Mouse (Mus musculus) cerebellum, postnatal 36 days (tissue): Measurements from ENCODE around the gene Nat8f4.
A peak's percentile ranks its signal among the peaks of the same experiment; 100 is the strongest.
"Not testable (repeated sequence)": the region's sequence is repeated elsewhere in the genome, so short reads cannot be mapped to it uniquely, and the experiment has no call there.

Experiments used
- DNase-seq, 2 experiments: peaks; one replicate each; pipeline ENCODE4 v3.0.0; 2021 to 2022; ENCODE audit warnings: mixed read lengths in 2 of 2

Gene Nat8f4

GRCm38 (mm10) chr6:85898596-85899475 lies 5.8 kb downstream of the Nat8f4 start:
- not testable (repeated sequence) for DNase-seq

GRCm38 (mm10) chr6:85895061-85895648 lies 9.5 kb downstream of the Nat8f4 start:
- DNase-seq: peak; percentile 34 to 46

GRCm38 (mm10) chr6:85888961-85889360 lies 15.7 kb downstream of the Nat8f4 start:
- no peak for DNase-seq

- DNase-seq: no peak
These were observed 20.4 kb downstream of the Nat8f4 start for GRCm38 (mm10) chr6:85884311-85884710.

- not testable (repeated sequence) for DNase-seq
These were observed 21.4 kb downstream of the Nat8f4 start for GRCm38 (mm10) chr6:85883246-85883645.

- not testable (repeated sequence) for DNase-seq
These were observed 35.7 kb downstream of the Nat8f4 start, which contains the start of gene Nat8f2 for GRCm38 (mm10) chr6:85869006-85869405. Gene Nat8f2 (minus strand): TSS chr6:85869158.

GRCm38 (mm10) chr6:85867726-85868690 lies 36.7 kb downstream of the Nat8f4 start:
- DNase-seq: no peak

GRCm38 (mm10) chr6:85866995-85867394 lies 37.7 kb downstream of the Nat8f4 start:
- DNase-seq: not testable (repeated sequence)

- DNase-seq: not testable (repeated sequence)
These were observed 38.5 kb downstream of the Nat8f4 start for GRCm38 (mm10) chr6:85866166-85866565.

- not testable (repeated sequence) for DNase-seq
These were observed 39.6 kb downstream of the Nat8f4 start for GRCm38 (mm10) chr6:85864900-85865639.

- DNase-seq: no peak
These were observed 40.8 kb downstream of the Nat8f4 start for GRCm38 (mm10) chr6:85863840-85864239.

- DNase-seq: no peak
These were observed 41.5 kb downstream of the Nat8f4 start for GRCm38 (mm10) chr6:85863136-85863535.

GRCm38 (mm10) chr6:85862565-85862964 lies 42.1 kb downstream of the Nat8f4 start:
- no peak for DNase-seq

GRCm38 (mm10) chr6:85861247-85861646 lies 43.4 kb downstream of the Nat8f4 start:
- no peak for DNase-seq

- peak; percentile 35 to 36 for DNase-seq
These were observed 48.4 kb downstream of the Nat8f4 start for GRCm38 (mm10) chr6:85856194-85856678.

- no peak for DNase-seq
These were observed 51.2 kb downstream of the Nat8f4 start for GRCm38 (mm10) chr6:85853481-85853880.

- DNase-seq: no peak
These were observed 53.5 kb downstream of the Nat8f4 start for GRCm38 (mm10) chr6:85851062-85851773.

GRCm38 (mm10) chr6:85849240-85849639 lies 55.4 kb downstream of the Nat8f4 start:
- no peak for DNase-seq
